Mouse (Mus musculus) ES-E14 (cell line): ENCODE measurements at regions not wholly inside any gene's neighbourhood (a gene's known extent, or its start where the extent isn't known, plus 50 kb on each side); places are given as distances from the start of the nearest gene placed in this dataset.

Experiments used
- MAFK ChIP-seq: IDR thresholded peaks from 2 replicates; pipeline ENCODE4 v1.6.1; 2014; ENCODE audit warnings: mild to moderate bottlenecking, low read depth, low read length, inconsistent platforms; ENCODE audit not compliant: insufficient read depth
- ZC3H11A ChIP-seq: IDR thresholded peaks from 2 replicates; pipeline ENCODE4 v1.6.1; 2012; ENCODE audit warnings: low read depth, mild to moderate bottlenecking, inconsistent platforms, low read length, borderline replicate concordance

GRCm38 (mm10) chr1:13425601-13426327 lies 2011.9 kb downstream of the A830018L16Rik start:
- TF ChIP-seq ZC3H11A: no peak
- no peak for TF ChIP-seq MAFK
